Mouse (Mus musculus) MEL (cell line): ENCODE data around the gene Il17ra.

ENCODE experiments used
- CTCF ChIP-seq, 3 experiments: IDR thresholded peaks in 2 of 3; conservative IDR thresholded peaks in 1 of 3; 2 replicates each; pipeline ENCODE4 v1.5.1; 2011 to 2012; ENCODE audit warnings: low read length in 3 of 3, low read depth in 2 of 3, mild to moderate bottlenecking in 2 of 3, improper control_type of control experiment in 1 of 3, inconsistent platforms in 1 of 3, mixed read lengths in 1 of 3, moderate library complexity in 1 of 3; ENCODE audit not compliant: control insufficient read depth in 1 of 3, insufficient read depth in 1 of 3, poor library complexity in 1 of 3, severe bottlenecking in 1 of 3
- EP300 ChIP-seq, 2 experiments: IDR thresholded peaks; 2 replicates each; pipeline ENCODE4 v1.6.1; 2011; ENCODE audit warnings: improper control_type of control experiment in 2 of 2, low read length in 2 of 2, low read depth in 1 of 2, mild to moderate bottlenecking in 1 of 2
- GATA1 ChIP-seq: IDR thresholded peaks from 2 replicates; pipeline ENCODE4 v1.6.1; 2011; ENCODE audit warnings: low read depth, low read length, improper control_type of control experiment
- MAX ChIP-seq: IDR thresholded peaks from 2 replicates; pipeline ENCODE4 v1.6.1; 2011; ENCODE audit warnings: low read length, improper control_type of control experiment
- MAZ ChIP-seq: IDR thresholded peaks from 2 replicates; pipeline ENCODE4 v1.6.1; 2012; ENCODE audit warnings: low read depth, mild to moderate bottlenecking, inconsistent platforms, low read length, improper control_type of control experiment
- POLR2A ChIP-seq, 2 experiments: IDR thresholded peaks; 2 replicates each; pipeline ENCODE4 v1.6.1; 2011 to 2012; ENCODE audit warnings: low read length in 2 of 2, mild to moderate bottlenecking in 2 of 2, control low read depth in 1 of 2, improper control_type of control experiment in 1 of 2, low read depth in 1 of 2, moderate library complexity in 1 of 2; ENCODE audit not compliant: control insufficient read depth in 1 of 2, insufficient read depth in 1 of 2, poor library complexity in 1 of 2
- RAD21 ChIP-seq: IDR thresholded peaks from 2 replicates; pipeline ENCODE4 v1.6.1; 2011; ENCODE audit warnings: mild to moderate bottlenecking, low read depth, low read length, improper control_type of control experiment
- RCOR1 ChIP-seq: IDR thresholded peaks from 2 replicates; pipeline ENCODE4 v1.6.1; 2012; ENCODE audit warnings: low read depth, mild to moderate bottlenecking, inconsistent platforms, low read length, improper control_type of control experiment
- SMC3 ChIP-seq: IDR thresholded peaks from 2 replicates; pipeline ENCODE4 v1.6.1; 2011; ENCODE audit warnings: low read depth, low read length, improper control_type of control experiment
- ZNF384 ChIP-seq: IDR thresholded peaks from 2 replicates; pipeline ENCODE4 v1.6.1; 2012; ENCODE audit warnings: low read depth, mild to moderate bottlenecking, inconsistent platforms, low read length, improper control_type of control experiment

- TF ChIP-seq POLR2A (IDR thresholded peaks at IDR 0.05; ENCODE audit: control insufficient read depth in 1 of 2, insufficient read depth in 1 of 2, low read depth in 1 of 2, low read length in 2 of 2, poor library complexity in 1 of 2) (no peak), CTCF (IDR thresholded peaks at IDR 0.05 in 2 of 3, conservative IDR thresholded peaks at IDR 0.05 in 1 of 3; ENCODE audit: control insufficient read depth in 1 of 3, insufficient read depth in 1 of 3, low read depth in 2 of 3, low read length in 3 of 3, poor library complexity in 1 of 3, severe bottlenecking in 1 of 3) (no peak), ZNF384 (peak; percentile 87), GATA1 (no peak), RAD21 (no peak), MAX (no peak), EP300 (IDR thresholded peaks at IDR 0.05; ENCODE audit: low read depth in 1 of 2, low read length in 2 of 2) (no peak), RCOR1 (no peak), SMC3 (no peak), MAZ (no peak)
Observed at GRCm38 (mm10) chr6:120453556-120453955, 9.5 kb upstream of the Il17ra start.
